Mouse (Mus musculus) bone marrow macrophage, adult 2 months (primary cell): Measurements from ENCODE around the gene Pfkm. TPM values are rescaled to one million over a fixed set of nuclear protein-coding genes. Genes with fewer than 3 reads are reported as not detected.

Source experiments
- H3K27ac ChIP-seq: 2 replicates; pipeline ENCODE4 v1.5.1; 2012; ENCODE audit warnings: low read depth, low read length; ENCODE audit not compliant: insufficient read depth
- H3K4me1 ChIP-seq: 2 replicates; pipeline ENCODE4 v1.6.1; 2012; ENCODE audit warnings: low read length; ENCODE audit not compliant: control insufficient read depth, insufficient read depth
- H3K4me3 ChIP-seq: 2 replicates; pipeline ENCODE4 v1.5.1; 2012; ENCODE audit warnings: mild to moderate bottlenecking, low read length, moderate library complexity; ENCODE audit not compliant: insufficient read depth
- CTCF ChIP-seq: IDR thresholded peaks from 2 replicates; pipeline ENCODE4 v1.5.1; 2012; ENCODE audit warnings: low read depth, mild to moderate bottlenecking, low read length, moderate library complexity
- POLR2A ChIP-seq: IDR thresholded peaks from 2 replicates; pipeline ENCODE4 v1.6.1; 2012; ENCODE audit warnings: mild to moderate bottlenecking, low read depth, low read length, borderline replicate concordance
- polyA plus RNA-seq: library from polyadenylated mRNA; stranded (reverse); fragments of >200 nt; gene quantifications from 2 replicates; pipeline ENCODE4 v1.2.4, GENCODE M21; 2012; ENCODE audit not compliant: missing spikeins, insufficient read depth, insufficient read length

Gene Pfkm
- polyA plus RNA-seq, 1 experiment: 13.1 TPM

DNA sequence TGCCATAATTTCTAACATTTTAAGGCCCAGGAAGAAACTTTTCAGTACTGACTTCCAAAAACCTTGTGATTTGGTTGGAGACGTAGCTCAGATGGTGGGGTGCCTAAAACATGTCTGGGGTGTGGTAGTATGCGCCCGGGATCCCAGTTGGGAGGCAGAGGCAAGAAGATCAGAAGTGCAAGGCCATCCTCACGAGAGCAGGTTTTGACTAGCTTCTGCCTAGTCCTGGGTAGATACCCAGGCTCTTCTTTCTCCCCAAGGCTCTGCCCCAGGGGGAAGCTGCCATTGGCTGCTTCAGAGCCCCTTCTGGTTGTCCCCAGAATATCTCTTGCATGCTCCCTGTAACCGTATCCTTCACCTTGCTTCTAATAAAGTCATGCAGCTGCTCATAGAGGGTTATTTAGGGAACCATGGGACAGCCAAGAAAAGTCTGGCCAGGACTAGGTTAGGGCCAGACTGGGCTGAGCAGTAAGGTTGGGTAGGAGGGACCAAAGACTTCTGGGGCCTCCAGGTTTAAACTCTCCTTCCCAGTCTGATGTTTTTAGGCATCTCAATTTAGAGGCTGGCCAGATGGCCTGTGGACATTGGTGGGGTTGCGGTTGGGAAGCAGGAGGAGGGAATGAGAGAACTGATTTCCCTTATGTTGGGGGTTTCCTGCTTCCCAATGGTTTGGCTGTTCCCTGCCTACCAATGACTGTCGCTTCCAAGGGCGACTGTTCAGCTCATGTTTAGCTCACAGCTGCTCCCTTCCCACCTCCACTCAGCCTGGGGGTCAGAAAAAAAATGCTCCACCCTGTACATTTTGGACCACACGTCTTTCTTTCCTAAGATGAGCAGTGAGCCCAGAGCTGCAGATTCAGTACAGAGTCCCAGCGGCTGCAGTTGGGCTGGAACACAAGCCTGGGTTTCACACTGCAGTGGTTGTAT lies 22.7 kb downstream of the Pfkm start:
- no peak for TF ChIP-seq CTCF
- TF ChIP-seq POLR2A: no peak
- no peak overlapping the region for H3K27ac ChIP-seq
- no peaks in the 10 kb centered on the region for H3K4me1 ChIP-seq
- no peak overlapping the region for H3K4me3 ChIP-seq

DNA sequence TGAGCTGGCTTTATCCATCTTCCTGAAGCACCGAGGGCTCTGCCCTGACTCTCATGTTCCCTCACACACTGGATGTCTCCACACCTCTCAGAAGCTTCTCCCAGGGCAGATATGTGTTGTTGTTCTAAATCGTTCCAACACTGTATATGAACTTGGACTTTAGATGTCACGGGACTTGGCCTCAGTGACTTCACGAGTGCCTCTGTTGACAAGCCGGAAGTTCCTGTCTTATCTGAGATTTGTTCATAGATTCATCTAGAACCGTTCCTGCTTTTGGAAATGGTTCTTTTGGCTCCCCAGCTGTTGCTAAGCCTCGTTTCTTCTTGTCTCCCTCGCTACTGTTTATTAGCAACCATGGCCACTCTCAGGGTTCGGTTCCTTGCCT lies 23.4 kb downstream of the Pfkm start:
- Histone ChIP-seq H3K4me1 (no peaks in the 10 kb centered on the region), H3K27ac (no peak overlapping the region), H3K4me3 (no peak overlapping the region)
- TF ChIP-seq POLR2A (no peak), CTCF (no peak)

DNA sequence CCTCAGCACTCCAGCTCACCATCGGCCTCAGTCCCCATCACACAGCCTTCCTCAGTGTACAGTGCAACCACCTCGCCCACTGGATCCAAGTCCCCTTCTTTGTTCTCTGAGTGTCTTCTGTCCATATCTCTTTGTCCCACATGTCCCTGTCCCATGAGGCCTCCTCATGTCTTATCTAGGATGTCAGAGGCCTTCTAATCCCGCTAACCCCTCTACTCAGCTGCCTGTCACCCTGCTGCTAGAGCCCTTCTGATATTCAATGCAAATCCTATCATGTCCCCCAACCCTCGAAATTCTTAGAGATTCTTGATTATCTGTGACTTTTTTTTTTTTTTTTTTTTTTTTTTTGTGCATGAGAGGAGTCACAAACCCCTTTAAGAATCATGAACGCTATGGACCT lies 23.9 kb downstream of the Pfkm start:
- no peak overlapping the region for H3K4me3 ChIP-seq
- H3K27ac ChIP-seq: no peak overlapping the region
- no peak for TF ChIP-seq CTCF
- no peak for TF ChIP-seq POLR2A
- H3K4me1 ChIP-seq: no peaks in the 10 kb centered on the region

DNA sequence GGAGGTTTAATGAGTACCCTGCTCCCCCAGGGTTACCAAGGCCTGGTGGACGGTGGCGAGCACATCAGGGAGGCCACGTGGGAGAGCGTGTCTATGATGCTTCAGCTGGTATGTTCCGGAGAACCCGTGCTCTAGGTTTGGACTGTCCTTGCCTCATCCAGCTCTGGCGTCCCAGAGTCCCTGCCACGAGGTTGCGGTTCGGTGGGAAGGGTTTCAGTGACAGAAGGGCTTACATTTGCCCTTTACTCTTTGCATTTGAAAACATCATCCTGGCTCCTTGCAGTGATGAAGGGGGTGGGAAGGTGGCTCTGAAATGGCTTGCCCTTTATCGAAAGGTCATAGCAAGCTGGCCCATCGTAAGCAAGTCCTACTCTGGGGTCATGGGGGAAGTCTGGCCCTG lies 27.0 kb downstream of the Pfkm start:
- no peaks in the 10 kb centered on the region for H3K4me1 ChIP-seq
- H3K4me3 ChIP-seq: no peak overlapping the region
- no peak overlapping the region for H3K27ac ChIP-seq
- TF ChIP-seq CTCF (no peak), POLR2A (no peak)

DNA sequence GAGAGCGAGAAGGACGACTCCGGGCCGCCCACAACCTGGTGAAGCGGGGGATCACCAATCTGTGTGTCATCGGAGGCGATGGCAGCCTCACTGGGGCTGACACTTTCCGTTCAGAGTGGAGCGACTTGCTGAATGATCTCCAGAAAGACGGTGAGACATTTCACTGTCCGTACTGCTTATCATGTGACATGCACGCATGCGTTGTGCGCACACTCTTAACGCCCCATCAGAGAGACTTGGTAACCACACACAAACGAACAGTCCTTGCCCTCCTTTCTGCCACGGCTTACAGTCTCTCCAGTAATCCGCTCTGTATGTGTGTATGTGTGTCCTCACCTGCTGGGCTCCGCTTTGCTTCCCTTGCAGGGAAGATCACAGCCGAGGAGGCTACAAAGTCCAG lies 28.4 kb downstream of the Pfkm start:
- Histone ChIP-seq H3K4me1 (no peaks in the 10 kb centered on the region), H3K4me3 (no peak overlapping the region), H3K27ac (no peak overlapping the region)
- no peak for TF ChIP-seq CTCF
- TF ChIP-seq POLR2A: no peak

DNA sequence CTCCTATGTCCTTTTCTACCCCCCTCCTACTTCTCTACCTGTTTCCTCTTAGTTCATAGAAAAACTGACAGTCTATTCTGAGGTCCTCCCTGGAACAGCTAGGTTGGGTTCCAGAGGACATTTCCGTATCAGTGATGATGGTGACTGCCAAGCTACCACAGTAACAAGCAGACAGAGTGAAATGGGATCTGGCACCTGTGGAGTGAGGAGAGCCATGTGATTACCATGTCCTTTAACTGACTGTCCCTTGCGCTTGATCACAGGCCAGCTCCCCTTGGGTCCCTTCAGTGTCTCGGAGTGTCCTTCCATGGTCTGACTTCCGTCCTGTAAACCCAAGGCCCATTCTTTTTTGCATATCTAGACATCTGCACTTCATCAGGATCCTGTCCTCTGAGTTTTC lies 38.6 kb downstream of the Pfkm start:
- no peak for TF ChIP-seq POLR2A
- TF ChIP-seq CTCF: no peak
- no peak overlapping the region for H3K4me3 ChIP-seq
- peaks cover 13% of the 10 kb centered on the region for H3K4me1 ChIP-seq
- H3K27ac ChIP-seq: no peak overlapping the region

DNA sequence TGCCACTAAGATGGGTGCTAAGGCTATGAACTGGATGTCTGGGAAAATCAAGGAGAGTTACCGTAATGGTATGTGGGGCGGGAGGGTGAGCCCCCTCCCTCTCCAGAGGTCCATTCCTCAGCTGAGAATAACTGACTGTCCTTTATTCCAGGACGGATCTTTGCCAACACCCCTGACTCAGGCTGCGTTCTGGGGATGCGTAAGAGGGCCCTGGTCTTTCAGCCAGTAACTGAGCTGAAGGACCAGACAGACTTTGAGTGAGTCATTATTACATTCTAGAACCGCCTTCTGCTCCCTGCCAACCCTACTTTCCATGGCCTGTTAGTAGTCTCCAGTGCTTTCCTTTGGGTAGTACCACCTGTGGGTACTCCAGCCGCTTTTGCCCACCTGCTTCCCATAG lies 39.1 kb downstream of the Pfkm start:
- no peak for TF ChIP-seq CTCF
- no peak for TF ChIP-seq POLR2A
- no peak overlapping the region for H3K4me3 ChIP-seq

DNA sequence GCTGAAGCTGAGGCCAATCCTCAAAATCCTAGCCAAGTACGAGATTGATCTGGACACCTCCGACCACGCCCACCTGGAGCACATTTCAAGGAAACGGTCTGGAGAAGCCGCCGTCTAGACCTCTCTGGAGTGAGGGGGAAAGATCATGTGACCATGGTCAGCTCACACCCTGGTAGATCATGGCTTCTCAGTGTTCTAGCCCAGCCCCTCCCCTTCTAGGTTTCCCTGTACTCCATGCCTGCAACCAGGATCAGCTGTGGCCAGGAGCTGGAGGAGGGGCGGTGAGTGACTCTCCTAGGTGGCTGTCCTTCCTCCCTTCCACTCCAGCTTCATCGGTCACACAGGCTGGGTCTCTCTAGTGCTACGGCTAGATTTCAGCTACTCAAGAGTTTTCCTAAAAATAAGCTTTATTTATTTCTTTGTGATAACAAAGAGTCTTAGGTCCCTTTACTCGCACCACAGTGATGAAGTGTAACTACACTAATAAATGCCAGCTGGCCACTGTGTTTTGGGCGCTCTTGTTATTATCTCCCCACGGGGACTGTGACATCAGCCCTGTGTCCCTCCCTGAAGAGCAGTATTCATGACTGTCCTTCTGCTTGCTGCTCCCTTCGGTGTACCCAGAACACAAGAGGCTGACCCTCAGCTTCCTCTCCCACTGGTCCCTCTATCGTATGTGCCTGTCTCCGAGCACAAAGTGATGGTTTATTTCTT lies 39.7 kb downstream of the Pfkm start:
- Histone ChIP-seq H3K4me3 (no peak overlapping the region), H3K4me1 (peaks cover 13% of the 10 kb centered on the region), H3K27ac (no peak overlapping the region)
- TF ChIP-seq CTCF (no peak), POLR2A (no peak)

More for the DNA sequence above, 39.1 kb downstream of the Pfkm start:
- H3K27ac ChIP-seq: no peak overlapping the region
- peaks cover 13% of the 10 kb centered on the region for H3K4me1 ChIP-seq

DNA sequence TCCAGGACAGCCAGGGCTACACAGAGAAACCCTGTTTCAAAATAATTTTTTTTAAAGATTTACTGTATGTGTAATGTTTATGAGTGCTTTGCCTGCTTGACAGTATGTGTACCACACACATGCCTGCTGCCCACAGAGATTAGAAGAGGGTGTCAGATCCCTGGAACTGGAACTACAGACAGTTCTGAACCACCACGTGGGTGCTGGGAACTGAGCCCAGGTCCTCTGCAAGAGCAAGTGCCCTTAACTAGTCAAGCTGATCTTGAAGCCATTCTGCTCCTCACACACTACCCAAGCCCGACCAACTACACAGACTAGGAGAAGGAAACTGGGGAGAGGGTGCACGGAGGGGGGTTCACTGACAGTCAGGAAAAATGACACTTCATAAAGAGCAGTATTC lies 41.1 kb downstream of the Pfkm start:
- Histone ChIP-seq H3K27ac (no peak overlapping the region), H3K4me3 (no peak overlapping the region), H3K4me1 (peaks cover 13% of the 10 kb centered on the region)
- TF ChIP-seq POLR2A (no peak), CTCF (no peak)

DNA sequence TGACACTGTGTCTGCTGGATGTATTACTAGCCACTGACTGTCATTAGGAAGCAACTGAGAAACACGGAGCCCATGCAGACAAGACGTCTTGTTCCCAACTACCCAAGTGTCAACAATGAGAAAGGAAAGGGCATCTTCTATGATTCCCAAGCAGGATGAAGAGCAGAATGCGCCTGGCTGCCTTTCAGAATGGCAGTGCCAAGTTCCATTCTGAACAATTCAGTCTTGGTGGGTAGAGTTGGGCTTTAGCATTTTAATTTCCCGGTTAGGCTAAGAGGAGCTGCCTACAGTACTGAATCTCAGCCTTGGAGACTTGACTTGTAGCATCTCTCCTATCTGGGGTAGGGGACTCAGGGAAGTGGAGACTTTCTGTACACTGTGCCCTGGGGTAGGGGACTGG lies 41.6 kb downstream of the Pfkm start:
- Histone ChIP-seq H3K27ac (no peak overlapping the region), H3K4me1 (peaks cover 15% of the 10 kb centered on the region), H3K4me3 (no peak overlapping the region)
- TF ChIP-seq POLR2A (no peak), CTCF (no peak)
